Mouse (Mus musculus): ENCODE measurements around the gene Bloc1s3. TPM values are rescaled to one million over a fixed set of nuclear protein-coding genes. Genes with fewer than 3 reads are reported as not detected.

Gene Bloc1s3
- total and polyA plus RNA-seq, 2 experiments from 2014 or later, result 5.1 to 17.3 TPM

- no peak for ATAC-seq
- H3K27ac ChIP-seq (ENCODE audit: low read depth, low read length), result no peak overlapping the region
These were observed 22.9 kb upstream of the Bloc1s3 start for GRCm38 (mm10) chr7:19531077-19531476.

DNA sequence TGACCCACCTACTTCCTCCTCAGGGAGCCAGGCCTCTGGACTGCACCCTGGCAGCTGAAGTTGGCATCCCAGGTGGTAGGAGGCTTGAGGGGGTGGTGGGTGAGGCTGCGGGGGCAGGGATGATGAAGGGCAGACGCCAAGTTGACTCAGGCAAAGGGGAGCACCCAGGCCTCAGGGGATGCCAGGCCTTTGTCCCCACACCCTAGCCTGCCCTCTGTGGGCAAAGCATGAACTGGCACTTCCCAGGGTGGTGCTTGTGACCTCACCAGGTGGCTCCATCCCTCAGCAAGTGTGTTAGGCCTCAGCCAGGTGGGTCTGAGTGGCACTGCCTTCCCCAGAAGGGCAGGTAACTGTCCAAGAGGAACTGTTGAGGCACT, 16.9 kb upstream of the Bloc1s3 start:
- no peak for ATAC-seq
- Histone ChIP-seq H3K27me3 (ENCODE audit: insufficient read depth, low read length) (peaks cover 28% of the 10 kb centered on the region), H3K36me3 (ENCODE audit: insufficient read depth) (peaks cover 12% of the 10 kb centered on the region; the same call in 1 of the 2 replicates), H3K4me2 (ENCODE audit: low read depth) (no peak overlapping the region), H3K27ac (ENCODE audit: low read depth, low read length) (no peak overlapping the region), H3K4me3 (ENCODE audit: low read depth, low read length) (no peak overlapping the region), H3K9ac (no peak overlapping the region), H3K9me3 (ENCODE audit: low read length) (no peaks in the 10 kb centered on the region), H3K4me1 (ENCODE audit: insufficient read depth) (peaks cover 22% of the 10 kb centered on the region)
- 70% methylated on average over 2 of the region's 2 CpGs for WGBS
- TF ChIP-seq CTCF (IDR thresholded peaks at IDR 0.05; ENCODE audit: low read depth), result peak; percentile 33; the same call in 1 of the 2 replicates
- no peak for DNase-seq

More at GRCm38 (mm10) chr7:19531077-19531476, 22.9 kb upstream of the Bloc1s3 start:
- H3K9me3 ChIP-seq (ENCODE audit: low read length), result no peaks in the 10 kb centered on the region
- no peaks in the 10 kb centered on the region for H3K4me1 ChIP-seq (ENCODE audit: insufficient read depth)
- no peak for DNase-seq
- H3K9ac ChIP-seq, result no peak overlapping the region
- no peak for TF ChIP-seq CTCF (IDR thresholded peaks at IDR 0.05; ENCODE audit: low read depth)
- H3K4me2 ChIP-seq (ENCODE audit: low read depth), result no peak overlapping the region
- H3K4me3 ChIP-seq (ENCODE audit: low read depth, low read length), result no peak overlapping the region
- no peaks in the 10 kb centered on the region for H3K27me3 ChIP-seq (ENCODE audit: insufficient read depth, low read length)
- 82% methylated on average over 10 of the region's 10 CpGs for WGBS
- H3K36me3 ChIP-seq (ENCODE audit: insufficient read depth), result peaks cover 60% of the 10 kb centered on the region

GRCm38 (mm10) chr7:19524420-19525104, 16.4 kb upstream of the Bloc1s3 start:
- H3K27ac ChIP-seq (ENCODE audit: low read depth, low read length), result no peak overlapping the region
- 0 out of 2 replicates have a peak, but pooled peaks cover 7% of the 10 kb centered on the region for H3K36me3 ChIP-seq (ENCODE audit: insufficient read depth)
- H3K9me3 ChIP-seq (ENCODE audit: low read length), result no peaks in the 10 kb centered on the region
- WGBS, result 19% methylated on average over 24 of the region's 24 CpGs
- peak overlapping the region; percentile 62 for H3K9ac ChIP-seq
- H3K4me3 ChIP-seq (ENCODE audit: low read depth, low read length), result peak overlapping the region; percentile 37
- peaks cover 32% of the 10 kb centered on the region for H3K27me3 ChIP-seq (ENCODE audit: insufficient read depth, low read length)
- H3K4me1 ChIP-seq (ENCODE audit: insufficient read depth), result peaks cover 22% of the 10 kb centered on the region
- peak; percentile 23 for ATAC-seq
- H3K4me2 ChIP-seq (ENCODE audit: low read depth), result peak overlapping the region; percentile 77
- TF ChIP-seq CTCF (IDR thresholded peaks at IDR 0.05; ENCODE audit: low read depth), result no peak
- DNase-seq, result no peak

DNA sequence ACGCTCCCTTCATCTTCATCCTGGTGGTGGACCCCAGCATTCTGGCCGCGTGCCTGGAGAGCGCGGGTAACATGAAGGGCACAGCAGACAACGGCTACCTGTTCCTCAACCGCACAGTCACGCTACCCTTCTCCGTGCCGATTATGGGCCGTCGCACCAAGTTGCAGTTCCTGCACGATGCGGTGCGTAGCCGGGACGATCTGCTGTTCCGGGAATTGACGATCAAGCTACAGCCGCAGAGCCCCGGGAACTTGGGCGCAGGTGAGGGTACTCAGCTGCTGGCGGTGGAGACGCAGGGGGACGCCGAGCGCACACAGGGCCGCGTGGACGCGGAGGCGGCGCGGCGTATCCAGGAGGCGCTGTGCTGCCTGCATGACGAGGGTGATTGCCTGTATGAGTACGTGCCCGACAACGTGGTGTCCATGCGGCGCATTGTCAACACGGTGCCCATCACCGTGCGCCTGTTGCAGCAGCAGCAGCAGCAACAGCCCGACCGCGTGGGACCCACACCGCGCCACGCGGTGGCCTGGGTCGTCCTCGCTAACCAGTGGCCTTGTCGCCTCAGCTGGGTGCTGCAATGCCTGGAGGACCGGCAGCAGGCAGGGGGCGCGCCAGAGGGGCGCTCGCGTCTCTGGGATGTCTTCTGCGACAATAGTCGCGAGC, 15.7 kb upstream of the Bloc1s3 start:
- H3K4me3 ChIP-seq (ENCODE audit: low read depth, low read length), result peak overlapping the region; percentile 37
- no peaks in the 10 kb centered on the region for H3K9me3 ChIP-seq (ENCODE audit: low read length)
- TF ChIP-seq CTCF (IDR thresholded peaks at IDR 0.05; ENCODE audit: low read depth), result peak; percentile 82
- WGBS, result 1% methylated on average over 63 of the region's 64 CpGs
- peak; percentile 89 for DNase-seq
- peak overlapping the region; percentile 77 for H3K4me2 ChIP-seq (ENCODE audit: low read depth)
- no peak overlapping the region for H3K27ac ChIP-seq (ENCODE audit: low read depth, low read length)
- peak overlapping the region; percentile 62 for H3K9ac ChIP-seq
- peaks cover 39% of the 10 kb centered on the region for H3K27me3 ChIP-seq (ENCODE audit: insufficient read depth, low read length)
- peak; percentile 83 for ATAC-seq
- H3K4me1 ChIP-seq (ENCODE audit: insufficient read depth), result peaks cover 22% of the 10 kb centered on the region
- 0 out of 2 replicates have a peak, but pooled peaks cover under 1% of the 10 kb centered on the region for H3K36me3 ChIP-seq (ENCODE audit: insufficient read depth)

- 12% methylated on average over 72 of the region's 72 CpGs for WGBS
- Histone ChIP-seq H3K4me2 (ENCODE audit: low read depth) (peak overlapping the region; percentile 77), H3K4me3 (ENCODE audit: low read depth, low read length) (peak overlapping the region; percentile 37), H3K9me3 (ENCODE audit: low read length) (no peaks in the 10 kb centered on the region), H3K4me1 (ENCODE audit: insufficient read depth) (peaks cover 22% of the 10 kb centered on the region), H3K27me3 (ENCODE audit: insufficient read depth, low read length) (peaks cover 46% of the 10 kb centered on the region), H3K36me3 (ENCODE audit: insufficient read depth) (no peaks in the 10 kb centered on the region), H3K27ac (ENCODE audit: low read depth, low read length) (no peak overlapping the region), H3K9ac (peak overlapping the region; percentile 62; the same call in 1 of the 2 replicates)
- ATAC-seq (peak; percentile 36), DNase-seq (peak; percentile 62)
- TF ChIP-seq CTCF (IDR thresholded peaks at IDR 0.05; ENCODE audit: low read depth), result no peak
These were observed 15.0 kb upstream of the Bloc1s3 start for GRCm38 (mm10) chr7:19523017-19523756.

GRCm38 (mm10) chr7:19520032-19520431, 11.9 kb upstream of the Bloc1s3 start:
- DNase-seq (no peak), ATAC-seq (no peak)
- peaks cover 25% of the 10 kb centered on the region for H3K4me1 ChIP-seq (ENCODE audit: insufficient read depth)
- WGBS, result 11% methylated on average over 17 of the region's 23 CpGs
- no peaks in the 10 kb centered on the region for H3K36me3 ChIP-seq (ENCODE audit: insufficient read depth)
- H3K9ac ChIP-seq, result 0 out of 2 replicates have a peak overlapping the region, but pooled peaks have one; percentile 35
- H3K4me2 ChIP-seq (ENCODE audit: low read depth), result peak overlapping the region; percentile 36
- TF ChIP-seq CTCF (IDR thresholded peaks at IDR 0.05; ENCODE audit: low read depth), result no peak
- no peak overlapping the region for H3K27ac ChIP-seq (ENCODE audit: low read depth, low read length)
- H3K9me3 ChIP-seq (ENCODE audit: low read length), result no peaks in the 10 kb centered on the region
- H3K27me3 ChIP-seq (ENCODE audit: insufficient read depth, low read length), result peaks cover 47% of the 10 kb centered on the region
- H3K4me3 ChIP-seq (ENCODE audit: low read depth, low read length), result peak overlapping the region; percentile 5; the same call in 1 of the 2 replicates

All from forebrain, postnatal 0 days (tissue).